ENCODE assay signal across 17 mouse cellular contexts in genomic region chr9:118901917-118902316, GRCm38 (mm10). TPM values are rescaled to one million over a fixed set of nuclear protein-coding genes. Genes with fewer than 3 reads are reported as not detected.
DNase-seq lines count a peak whose midpoint lies in the region; ATAC-seq and TF ChIP-seq lines count a peak whose summit lies in the region.
"Had no signal": no experiment of that assay in that cellular context is flagged by ENCODE, and none has a peak within 500 bp of the region (broad histone marks: within the 10 kb centered on the region; RNA-seq: fewer than 3 reads in every experiment).

No protein-coding gene starts in this region.

- intact Hi-C loops in left cerebral cortex, postnatal 4 days (cut with DNase I), result no loop called here
- intact Hi-C loops in left cerebral cortex, postnatal 10 days (cut with DNase I), result no loop called here

- WGBS in forebrain, embryonic 12.5 days, result 37% methylated on average over 6 of the region's 6 CpGs
- 23% methylated on average over 6 of the region's 6 CpGs for WGBS in forebrain, postnatal 0 days
- 12% methylated on average over 6 of the region's 6 CpGs for WGBS in hindbrain, embryonic 16.5 days

- H3K4me3 ChIP-seq in forebrain, embryonic 12.5 days (replicated peaks), result no peak overlapping the region
- H3K4me3 ChIP-seq in forebrain, postnatal 0 days (ENCODE audit: low read depth, low read length), result no peak overlapping the region
- H3K4me3 ChIP-seq in hindbrain, embryonic 16.5 days (ENCODE audit: low read length), result no peak overlapping the region
- H3K4me3 ChIP-seq: limb, embryonic 13.5 days had no signal

- DNase-seq in left cerebral cortex, postnatal 4 days, result peak; percentile 63
- no peak for DNase-seq in left cerebral cortex, adult 11 months (ENCODE audit: low spot score)
- DNase-seq in forebrain, postnatal 0 days, result no peak
- no peak for DNase-seq in left cerebral cortex, postnatal 10 days (ENCODE audit: extremely low spot score in 1 of 2, low spot score in 2 of 2)
- DNase-seq in ovary, postnatal 36 days (ENCODE audit: low spot score), result no peak
- no peak for DNase-seq in adrenal gland, adult 18-20 months (ENCODE audit: low spot score in 2 of 2)
- DNase-seq: adrenal gland, postnatal 36 days; B cell, adult 2 months; cerebellum, adult 8-10 months; gastrocnemius, postnatal 25 days; layer of hippocampus, postnatal 36 days; right cerebral cortex, postnatal 4 days; thymus, postnatal 25 days had no signal

- TF ChIP-seq CTCF in forebrain, postnatal 0 days (IDR thresholded peaks at IDR 0.05; ENCODE audit: low read depth), result no peak

- no peaks in the 10 kb centered on the region for H3K36me3 ChIP-seq in forebrain, embryonic 12.5 days (replicated peaks)
- no peaks in the 10 kb centered on the region for H3K36me3 ChIP-seq in forebrain, postnatal 0 days (ENCODE audit: insufficient read depth)
- H3K36me3 ChIP-seq in hindbrain, embryonic 16.5 days (ENCODE audit: control insufficient read depth, insufficient read depth, low read length), result peaks cover 2% of the 10 kb centered on the region; the same call in 1 of the 2 replicates

- H3K9me3 ChIP-seq in forebrain, embryonic 12.5 days, result no peaks in the 10 kb centered on the region
- H3K9me3 ChIP-seq in forebrain, postnatal 0 days (ENCODE audit: low read length), result no peaks in the 10 kb centered on the region
- no peaks in the 10 kb centered on the region for H3K9me3 ChIP-seq in hindbrain, embryonic 16.5 days (ENCODE audit: control insufficient read depth, low read length)
- H3K9me3 ChIP-seq: limb, embryonic 13.5 days had no signal

- 0 out of 2 replicates have a peak, but pooled peaks cover 11% of the 10 kb centered on the region for H3K27me3 ChIP-seq in forebrain, embryonic 12.5 days
- H3K27me3 ChIP-seq in forebrain, postnatal 0 days (ENCODE audit: insufficient read depth, low read length), result no peaks in the 10 kb centered on the region
- H3K27me3 ChIP-seq in hindbrain, embryonic 16.5 days (replicated peaks; ENCODE audit: control insufficient read depth, insufficient read depth, low read length), result no peaks in the 10 kb centered on the region
- H3K27me3 ChIP-seq: limb, embryonic 13.5 days had no signal

- H3K4me2 ChIP-seq in forebrain, embryonic 12.5 days, result no peak overlapping the region
- no peak overlapping the region for H3K4me2 ChIP-seq in forebrain, postnatal 0 days (ENCODE audit: low read depth)
- no peak overlapping the region for H3K4me2 ChIP-seq in hindbrain, embryonic 16.5 days (ENCODE audit: low read length)
- H3K4me2 ChIP-seq: limb, embryonic 13.5 days had no signal

- H3K27ac ChIP-seq in forebrain, embryonic 12.5 days, result no peak overlapping the region
- H3K27ac ChIP-seq in forebrain, postnatal 0 days (ENCODE audit: low read depth, low read length), result no peak overlapping the region
- no peak overlapping the region for H3K27ac ChIP-seq in hindbrain, embryonic 16.5 days (ENCODE audit: low read depth, low read length)
- H3K27ac ChIP-seq: limb, embryonic 13.5 days; liver, embryonic 14.5 days had no signal

- H3K4me1 ChIP-seq in forebrain, embryonic 12.5 days, result 0 out of 2 replicates have a peak, but pooled peaks cover 3% of the 10 kb centered on the region
- H3K4me1 ChIP-seq in forebrain, postnatal 0 days (ENCODE audit: insufficient read depth), result no peaks in the 10 kb centered on the region
- no peaks in the 10 kb centered on the region for H3K4me1 ChIP-seq in hindbrain, embryonic 16.5 days (ENCODE audit: control insufficient read depth, insufficient read depth, low read depth, low read length)

- ATAC-seq in forebrain, embryonic 12.5 days (ENCODE audit: low FRiP score), result peak; percentile 51; the same call in 1 of the 2 replicates
- peak; percentile 58 for ATAC-seq in forebrain, postnatal 0 days
- ATAC-seq in hindbrain, embryonic 16.5 days, result peak; percentile 48; the same call in 1 of the 2 replicates

- no peak overlapping the region for H3K9ac ChIP-seq in forebrain, embryonic 12.5 days
- no peak overlapping the region for H3K9ac ChIP-seq in forebrain, postnatal 0 days
- H3K9ac ChIP-seq in hindbrain, embryonic 16.5 days (ENCODE audit: low read depth, low read length), result no peak overlapping the region
- H3K9ac ChIP-seq: limb, embryonic 13.5 days; liver, embryonic 14.5 days had no signal

RNA-seq across cellular contexts. Expression of gene Ctdspl, which starts 24.3 kb away (rescaled TPM):
- 10 to 100 TPM; 18.3 to 19.6 TPM for total RNA-seq in left cerebral cortex, postnatal 4 days (2021)
- polyA plus RNA-seq in forebrain, embryonic 12.5 days (2016; fragmentation: Nextera tagmentation; extraction: Ambion mirVana), result 9.0 and 9.6 TPM in 2 replicates
- 7.8 and 7.9 TPM in 2 replicates for total RNA-seq in forebrain, postnatal 0 days (2014; rRNA removed)
- 1.9 and 4.6 TPM in 2 replicates for polyA plus RNA-seq in forebrain, postnatal 0 days (2015; fragmentation: Nextera tagmentation; extraction: Ambion mirVana)
- polyA plus RNA-seq in hindbrain, embryonic 16.5 days (2015; fragmentation: Nextera tagmentation; extraction: Ambion mirVana), result 8.1 and 9.2 TPM in 2 replicates
- 10 to 100 TPM; 18.6 to 25.5 TPM for total RNA-seq in left cerebral cortex, postnatal 10 days (2021)
- total RNA-seq in adrenal gland, adult 18-20 months (2021), result 10 to 100 TPM; 28.8 to 37.7 TPM
